Mouse (Mus musculus) heart, embryonic 12.5 days (tissue): Measurements from ENCODE around the gene Pum1. TPM values are rescaled to one million over a fixed set of nuclear protein-coding genes. Genes with fewer than 3 reads are reported as not detected.

ENCODE experiments used
- ATAC-seq: fragments of 200-750 bp; cut with Nextera tagmentation; 2 replicates; pipeline ENCODE4 v1.8.0; 2017; ENCODE audit warnings: moderate TSS enrichment, moderate library complexity; ENCODE audit not compliant: insufficient number of reproducible peaks, low FRiP score
- H3K27ac ChIP-seq: fragments of 300-500 bp; sonication (generic); 2 replicates; pipeline ENCODE4 v1.5.1; 2016; ENCODE audit warnings: mild to moderate bottlenecking, moderate library complexity; ENCODE audit not compliant: poor library complexity, severe bottlenecking
- H3K27me3 ChIP-seq: fragments of 300-500 bp; sonication (generic); replicated peaks from 2 replicates; pipeline ENCODE4 v1.6.1; 2016; ENCODE audit warnings: mild to moderate bottlenecking, moderate library complexity
- H3K36me3 ChIP-seq: fragments of 300-500 bp; sonication (generic); 2 replicates; pipeline ENCODE4 v1.6.1; 2016; ENCODE audit warnings: mild to moderate bottlenecking, moderate library complexity
- H3K4me1 ChIP-seq: fragments of 300-500 bp; sonication (generic); replicated peaks from 2 replicates; pipeline ENCODE4 v1.6.1; 2016; ENCODE audit warnings: mild to moderate bottlenecking
- H3K4me2 ChIP-seq: fragments of 300-500 bp; sonication (generic); 2 replicates; pipeline ENCODE4 v1.6.1; 2016; ENCODE audit warnings: mild to moderate bottlenecking, moderate library complexity
- H3K4me3 ChIP-seq: fragments of 300-500 bp; sonication (generic); 2 replicates; pipeline ENCODE4 v1.5.1; 2016; ENCODE audit warnings: mild to moderate bottlenecking
- H3K9ac ChIP-seq: fragments of 300-500 bp; sonication (generic); 2 replicates; pipeline ENCODE4 v1.6.1; 2016; ENCODE audit warnings: mild to moderate bottlenecking, moderate library complexity
- H3K9me3 ChIP-seq: fragments of 300-500 bp; sonication (generic); replicated peaks from 2 replicates; pipeline ENCODE4 v1.6.1; 2016; ENCODE audit warnings: mild to moderate bottlenecking, moderate library complexity
- WGBS: fragments of 180-500 bp; shearing (Covaris S2); methylation state at CpG from one replicate; pipeline ENCODE4 v1.1.7; 2016; 5-methylcytosine and 5-hydroxymethylcytosine counted together
- polyA plus RNA-seq: library from polyadenylated mRNA; unstranded; fragments of >200 nt; fragmentation: Nextera tagmentation; extraction: Ambion mirVana; gene quantifications from 2 replicates; pipeline ENCODE4 v1.2.1, GENCODE M21; 2016

Pum1 gene
- polyA plus RNA-seq, 1 experiment from 2014 or later, result 68.7 TPM

- Histone ChIP-seq H3K4me1 (peaks cover 48% of the 10 kb centered on the region), H3K9me3 (no peaks in the 10 kb centered on the region), H3K27me3 (no peaks in the 10 kb centered on the region), H3K27ac (no peak overlapping the region), H3K4me3 (no peak overlapping the region), H3K36me3 (peaks cover 40% of the 10 kb centered on the region), H3K4me2 (no peak overlapping the region), H3K9ac (no peak overlapping the region)
- WGBS, result 70% methylated on average over 3 of the region's 3 CpGs
- ATAC-seq, result no peak
These were observed 63.0 kb downstream of the Pum1 start for GRCm38 (mm10) chr4:130726118-130726517.

- WGBS, result 75% methylated on average over 4 of the region's 4 CpGs
- H3K4me2 ChIP-seq, result no peak overlapping the region
- no peaks in the 10 kb centered on the region for H3K27me3 ChIP-seq
- H3K9me3 ChIP-seq, result no peaks in the 10 kb centered on the region
- H3K36me3 ChIP-seq, result peaks cover 23% of the 10 kb centered on the region
- H3K27ac ChIP-seq, result no peak overlapping the region
- peaks cover 8% of the 10 kb centered on the region for H3K4me1 ChIP-seq
- no peak overlapping the region for H3K9ac ChIP-seq
- no peak for ATAC-seq
- H3K4me3 ChIP-seq, result no peak overlapping the region
These were observed 72.8 kb downstream of the Pum1 start for GRCm38 (mm10) chr4:130735957-130736356.

- peaks cover 33% of the 10 kb centered on the region for H3K36me3 ChIP-seq
- no peaks in the 10 kb centered on the region for H3K9me3 ChIP-seq
- 56% methylated on average over 2 of the region's 2 CpGs for WGBS
- no peak overlapping the region for H3K9ac ChIP-seq
- peak; percentile 55; the same call in 1 of the 2 replicates for ATAC-seq
- H3K4me2 ChIP-seq, result no peak overlapping the region
- H3K27ac ChIP-seq, result no peak overlapping the region
- H3K27me3 ChIP-seq, result no peaks in the 10 kb centered on the region
- no peak overlapping the region for H3K4me3 ChIP-seq
- H3K4me1 ChIP-seq, result peaks cover 4% of the 10 kb centered on the region
These were observed 75.4 kb downstream of the Pum1 start for GRCm38 (mm10) chr4:130738527-130738926.

GRCm38 (mm10) chr4:130744058-130744457 lies 80.9 kb downstream of the Pum1 start:
- 84% methylated on average over 4 of the region's 4 CpGs for WGBS
- Histone ChIP-seq H3K4me3 (no peak overlapping the region), H3K36me3 (peaks cover 85% of the 10 kb centered on the region)

GRCm38 (mm10) chr4:130745561-130746306 lies 82.6 kb downstream of the Pum1 start:
- Histone ChIP-seq H3K4me3 (no peak overlapping the region), H3K9ac (no peak overlapping the region), H3K4me1 (peaks cover 4% of the 10 kb centered on the region; the same call in 1 of the 2 replicates), H3K9me3 (no peaks in the 10 kb centered on the region), H3K27ac (no peak overlapping the region), H3K27me3 (no peaks in the 10 kb centered on the region), H3K4me2 (no peak overlapping the region), H3K36me3 (peaks cover 94% of the 10 kb centered on the region)
- ATAC-seq, result no peak
- WGBS, result 84% methylated on average over 5 of the region's 5 CpGs

More at GRCm38 (mm10) chr4:130744058-130744457, 80.9 kb downstream of the Pum1 start:
- Histone ChIP-seq H3K27me3 (no peaks in the 10 kb centered on the region), H3K9ac (no peak overlapping the region), H3K4me2 (no peak overlapping the region), H3K27ac (no peak overlapping the region), H3K9me3 (no peaks in the 10 kb centered on the region), H3K4me1 (0 out of 2 replicates have a peak, but pooled peaks cover 3% of the 10 kb centered on the region)
- ATAC-seq, result no peak

GRCm38 (mm10) chr4:130749566-130749965 lies 86.4 kb downstream of the Pum1 start:
- H3K27me3 ChIP-seq, result no peaks in the 10 kb centered on the region

GRCm38 (mm10) chr4:130751966-130752365 lies 88.8 kb downstream of the Pum1 start:
- Histone ChIP-seq H3K9me3 (no peaks in the 10 kb centered on the region), H3K27me3 (no peaks in the 10 kb centered on the region), H3K4me3 (no peak overlapping the region), H3K36me3 (peaks cover 74% of the 10 kb centered on the region), H3K4me2 (no peak overlapping the region), H3K9ac (no peak overlapping the region), H3K4me1 (peaks cover 49% of the 10 kb centered on the region), H3K27ac (no peak overlapping the region)
- 91% methylated on average over 2 of the region's 2 CpGs for WGBS
- ATAC-seq, result no peak

More at GRCm38 (mm10) chr4:130749566-130749965, 86.4 kb downstream of the Pum1 start:
- 82% methylated on average over 7 of the region's 7 CpGs for WGBS
- Histone ChIP-seq H3K4me3 (no peak overlapping the region), H3K4me1 (peaks cover 36% of the 10 kb centered on the region), H3K9ac (no peak overlapping the region), H3K36me3 (peaks cover 90% of the 10 kb centered on the region), H3K27ac (no peak overlapping the region), H3K4me2 (no peak overlapping the region), H3K9me3 (no peaks in the 10 kb centered on the region)
- no peak for ATAC-seq

- Histone ChIP-seq H3K9me3 (no peaks in the 10 kb centered on the region), H3K4me1 (peaks cover 49% of the 10 kb centered on the region), H3K27me3 (no peaks in the 10 kb centered on the region), H3K4me2 (no peak overlapping the region), H3K27ac (peak overlapping the region; percentile 52), H3K36me3 (peaks cover 73% of the 10 kb centered on the region), H3K9ac (no peak overlapping the region), H3K4me3 (no peak overlapping the region)
- no peak for ATAC-seq
- 73% methylated on average over 7 of the region's 7 CpGs for WGBS
These were observed 89.5 kb downstream of the Pum1 start for GRCm38 (mm10) chr4:130752591-130752990.

GRCm38 (mm10) chr4:130753755-130754154 lies 90.6 kb downstream of the Pum1 start:
- ATAC-seq, result peak; percentile 49; the same call in 1 of the 2 replicates
- no peak overlapping the region for H3K4me3 ChIP-seq
- 0 out of 2 replicates have a peak overlapping the region, but pooled peaks have one; percentile 2 for H3K4me2 ChIP-seq
- WGBS, result 39% methylated on average over 5 of the region's 5 CpGs
- peaks cover 51% of the 10 kb centered on the region for H3K4me1 ChIP-seq
- no peak overlapping the region for H3K9ac ChIP-seq
- H3K36me3 ChIP-seq, result peaks cover 73% of the 10 kb centered on the region
- H3K27me3 ChIP-seq, result no peaks in the 10 kb centered on the region
- H3K9me3 ChIP-seq, result no peaks in the 10 kb centered on the region
- H3K27ac ChIP-seq, result peak overlapping the region; percentile 52

GRCm38 (mm10) chr4:130754776-130755175 lies 91.7 kb downstream of the Pum1 start:
- WGBS, result 86% methylated on average over 2 of the region's 2 CpGs
- Histone ChIP-seq H3K27me3 (no peaks in the 10 kb centered on the region), H3K4me3 (no peak overlapping the region), H3K9ac (no peak overlapping the region), H3K9me3 (no peaks in the 10 kb centered on the region), H3K4me1 (peaks cover 61% of the 10 kb centered on the region), H3K36me3 (peaks cover 76% of the 10 kb centered on the region), H3K4me2 (no peak overlapping the region), H3K27ac (no peak overlapping the region)
- no peak for ATAC-seq

- Histone ChIP-seq H3K36me3 (peaks cover 75% of the 10 kb centered on the region), H3K27ac (peak overlapping the region; percentile 17; the same call in 1 of the 2 replicates), H3K9me3 (no peaks in the 10 kb centered on the region), H3K9ac (no peak overlapping the region), H3K4me3 (no peak overlapping the region), H3K4me1 (peaks cover 33% of the 10 kb centered on the region), H3K27me3 (no peaks in the 10 kb centered on the region), H3K4me2 (no peak overlapping the region)
- ATAC-seq, result no peak
- 76% methylated on average over 2 of the region's 2 CpGs for WGBS
These were observed 96.8 kb downstream of the Pum1 start for GRCm38 (mm10) chr4:130759875-130760274.
